Mouse (Mus musculus): ENCODE data around the gene Myadm.

DNA sequence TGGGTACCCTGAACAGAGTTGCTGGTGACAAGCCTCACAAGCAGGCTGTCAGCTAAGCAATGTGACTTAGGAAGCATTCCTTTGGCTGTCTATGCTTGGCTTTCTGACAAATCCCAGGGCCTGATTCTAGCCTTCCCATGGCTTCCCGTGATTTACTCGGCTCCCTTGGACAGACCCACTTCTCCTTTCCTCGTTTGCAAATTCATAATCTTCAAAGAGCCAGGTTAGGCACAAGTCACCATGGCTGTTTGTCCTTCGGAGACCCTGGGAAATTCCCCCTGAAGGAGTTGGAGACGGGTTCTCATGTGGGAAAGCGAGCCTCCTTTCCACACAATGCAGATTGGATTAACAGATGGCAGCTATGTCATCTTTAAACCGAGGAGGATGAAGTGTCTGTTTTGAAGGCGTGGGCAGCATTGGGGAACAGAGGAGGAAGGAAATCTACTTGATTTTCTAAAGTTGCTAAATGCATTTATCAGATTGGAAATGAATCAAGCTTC lies 8.2 kb upstream of the Myadm start:
- no peak for TF ChIP-seq CTCF (IDR thresholded peaks at IDR 0.05; ENCODE audit: low read depth, low read length)
- TF ChIP-seq POLR2A (IDR thresholded peaks at IDR 0.05; ENCODE audit: borderline replicate concordance, low read depth, low read length): no peak
